Mouse (Mus musculus) lung, adult 2 months (tissue): Measurements from ENCODE around the gene Olfr374. TPM values are rescaled to one million over a fixed set of nuclear protein-coding genes. Genes with fewer than 3 reads are reported as not detected.

Source experiments
- DNase-seq: peaks from one replicate; pipeline ENCODE4 v3.0.0; 2022
- H3K4me1 ChIP-seq: fragments of 200-500 bp; 2 replicates; pipeline ENCODE4 v1.6.1; 2011; ENCODE audit warnings: low read length; ENCODE audit not compliant: control insufficient read depth, insufficient read depth
- H3K4me3 ChIP-seq: fragments of 200-500 bp; replicated peaks from 2 replicates; pipeline ENCODE3; 2011; ENCODE audit warnings: low read depth, mild to moderate bottlenecking, control low read depth, low read length; ENCODE audit errors: extremely low read depth
- CTCF ChIP-seq: fragments of 200-500 bp; IDR thresholded peaks from 2 replicates; pipeline ENCODE4 v1.5.1; 2011; ENCODE audit warnings: mild to moderate bottlenecking, low read length, control low read depth; ENCODE audit not compliant: insufficient read depth
- POLR2A ChIP-seq: fragments of 200-500 bp; IDR thresholded peaks from 2 replicates; pipeline ENCODE4 v1.6.1; 2011; ENCODE audit warnings: low read depth, mild to moderate bottlenecking, control low read depth, low read length, borderline replicate concordance; ENCODE audit errors: extremely low read depth
- WGBS: fragments of 180-500 bp; shearing (Covaris S2); methylation state at CpG from one replicate; pipeline ENCODE4 v1.1.7; 2018; 5-methylcytosine and 5-hydroxymethylcytosine counted together
- polyA plus RNA-seq: library from polyadenylated mRNA; depleted of rRNA; stranded (reverse); fragments of >200 nt; gene quantifications from 2 replicates; pipeline ENCODE4 v1.2.3, GENCODE M21; 2012

The Olfr374 gene
- polyA plus RNA-seq, 1 experiment: not detected

DNA sequence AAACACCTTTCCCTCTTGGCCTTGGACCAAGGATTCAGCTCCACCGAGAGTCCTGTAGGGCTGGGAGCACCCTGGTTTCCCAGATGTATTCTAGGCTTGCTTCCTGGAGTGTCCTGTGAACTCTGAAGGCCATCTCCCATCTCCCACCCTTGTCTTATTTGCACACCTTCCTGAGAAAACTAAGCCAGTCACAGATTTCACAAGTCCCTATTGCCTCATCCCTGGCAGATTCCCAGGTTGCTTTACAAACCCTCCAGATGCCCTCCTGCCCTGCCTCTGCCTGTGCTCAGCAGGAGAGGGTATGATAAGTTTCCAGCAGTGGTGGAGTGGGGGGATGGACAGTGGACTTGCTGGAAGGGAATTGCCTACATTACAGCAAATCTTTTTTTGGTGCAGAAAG lies 39.2 kb downstream of the Olfr374 start:
- DNase-seq: peak; percentile 63
- H3K4me3 ChIP-seq: no peak overlapping the region
- WGBS: 26% methylated on average over 1 of the region's 1 CpGs
- TF ChIP-seq POLR2A (no peak), CTCF (no peak)
- peaks cover 9% of the 10 kb centered on the region for H3K4me1 ChIP-seq

DNA sequence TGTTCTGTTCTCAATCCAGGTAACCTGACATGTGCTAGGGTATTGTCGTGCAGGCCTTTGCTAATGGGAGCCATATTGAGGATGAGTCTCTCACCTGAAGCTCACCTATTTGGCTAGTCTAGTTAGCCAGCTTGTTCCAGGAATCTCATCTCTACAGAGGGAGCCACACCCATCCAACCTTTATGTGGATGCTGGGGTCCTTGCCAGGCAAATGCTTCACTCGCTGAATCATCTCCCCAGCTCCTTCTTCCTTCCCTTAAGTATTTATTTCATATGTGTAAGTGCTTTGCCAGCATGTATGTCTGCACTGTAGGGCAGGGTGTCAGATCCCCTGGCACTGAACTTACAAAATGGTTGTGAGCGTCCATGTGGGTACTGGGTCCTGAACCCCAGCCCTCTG lies 39.7 kb downstream of the Olfr374 start:
- TF ChIP-seq POLR2A (no peak), CTCF (no peak)
- no peak overlapping the region for H3K4me3 ChIP-seq
- peaks cover 9% of the 10 kb centered on the region for H3K4me1 ChIP-seq
- no peak for DNase-seq
- 66% methylated on average over 3 of the region's 3 CpGs for WGBS

DNA sequence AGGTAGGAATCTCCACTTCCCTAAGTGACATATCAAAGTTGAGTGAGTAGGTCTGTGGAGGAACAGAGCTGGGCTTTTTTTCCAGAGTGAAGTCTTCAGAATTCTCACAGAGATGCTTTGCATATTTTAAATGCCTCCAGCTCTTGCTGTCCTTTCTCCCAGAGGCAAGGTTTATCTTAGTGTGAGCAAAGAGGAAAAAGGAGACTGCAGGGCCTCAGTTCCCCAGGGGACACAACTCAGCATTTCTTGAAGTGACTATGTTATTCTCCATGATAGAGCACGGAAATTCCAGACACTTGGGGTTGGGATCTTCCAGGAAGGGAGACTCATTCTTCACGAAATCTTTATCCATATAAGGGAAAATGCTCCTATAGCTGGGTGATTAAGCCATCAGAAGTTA lies 40.4 kb downstream of the Olfr374 start:
- DNase-seq: no peak
- Histone ChIP-seq H3K4me1 (peaks cover 7% of the 10 kb centered on the region), H3K4me3 (no peak overlapping the region)
- 65% methylated on average over 2 of the region's 2 CpGs for WGBS
- no peak for TF ChIP-seq POLR2A
- TF ChIP-seq CTCF: no peak

DNA sequence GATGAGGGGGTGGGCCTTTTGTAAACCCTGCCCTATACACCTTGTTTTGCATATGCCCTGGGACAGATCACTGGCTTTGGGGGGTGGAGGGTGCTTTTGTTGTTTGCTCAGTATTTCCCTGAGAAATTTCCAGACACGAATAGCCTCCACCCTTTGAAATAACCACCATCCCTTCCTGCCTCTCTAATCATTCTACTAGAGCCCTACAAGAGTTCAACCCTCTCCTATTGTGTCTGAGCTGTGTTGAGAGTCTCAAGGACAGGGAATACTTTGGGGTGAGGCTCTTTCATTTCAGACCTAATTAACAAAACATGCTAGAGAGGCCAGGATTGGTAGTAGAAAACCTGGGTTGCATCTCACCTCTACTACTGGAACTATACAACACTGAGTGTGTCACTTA lies 42.2 kb downstream of the Olfr374 start:
- WGBS: 33% methylated on average over 1 of the region's 1 CpGs
- DNase-seq: no peak
- TF ChIP-seq POLR2A (no peak), CTCF (no peak)
- Histone ChIP-seq H3K4me3 (no peak overlapping the region), H3K4me1 (peaks cover 7% of the 10 kb centered on the region)

DNA sequence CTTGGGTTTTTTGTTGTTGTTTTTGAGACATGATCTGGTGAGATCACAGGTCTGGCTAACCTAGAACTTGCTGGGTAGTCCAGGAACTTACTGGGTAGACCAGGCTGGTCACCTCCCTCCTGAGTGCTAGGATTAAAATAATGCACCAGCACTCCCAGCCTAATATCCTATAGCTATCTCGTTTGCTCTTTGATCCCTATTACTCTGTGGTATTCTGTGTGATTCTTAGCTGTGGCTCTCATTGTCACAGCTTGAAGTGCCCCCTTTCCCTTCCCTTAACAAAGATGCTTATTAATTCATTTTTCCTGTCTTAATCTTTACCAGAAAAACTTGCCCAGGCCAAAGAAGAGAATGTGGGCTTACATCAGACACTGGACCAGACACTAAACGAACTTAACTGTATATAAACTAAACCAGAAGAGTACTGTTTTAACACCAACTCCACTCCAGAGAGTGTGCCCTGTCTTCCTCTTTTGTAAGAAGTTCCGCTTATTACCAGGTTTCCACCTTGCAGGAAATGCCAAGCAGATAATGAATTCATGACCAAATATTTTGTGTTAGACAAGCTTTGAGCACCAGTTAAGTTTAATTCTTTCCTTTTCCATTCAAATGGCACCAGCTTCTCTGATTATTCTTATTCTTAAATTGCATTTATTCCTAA lies 44.7 kb downstream of the Olfr374 start:
- TF ChIP-seq POLR2A: no peak
- no peak for TF ChIP-seq CTCF
- 68% methylated on average over 3 of the region's 3 CpGs for WGBS
- Histone ChIP-seq H3K4me3 (no peak overlapping the region), H3K4me1 (0 out of 2 replicates have a peak, but pooled peaks cover under 1% of the 10 kb centered on the region)
- DNase-seq: no peak

DNA sequence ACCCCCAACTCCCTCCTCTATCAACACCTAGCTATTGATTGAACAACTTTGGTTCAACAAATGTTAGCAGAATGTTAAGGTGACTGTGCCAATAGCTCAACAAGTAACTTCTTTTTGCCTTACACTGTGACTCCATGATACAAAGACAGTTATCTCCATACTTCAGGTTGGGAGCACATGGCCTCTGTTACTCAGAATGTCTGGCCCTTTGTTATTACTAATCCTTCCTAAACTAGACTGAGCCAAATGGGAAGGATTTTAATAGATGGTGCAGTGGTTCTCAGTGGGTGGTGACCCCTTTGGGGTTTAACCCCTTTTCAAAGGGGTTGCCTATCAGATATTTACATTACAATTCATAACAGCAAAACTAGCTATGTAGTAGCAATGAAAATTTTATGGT lies 46.5 kb downstream of the Olfr374 start:
- no peak for DNase-seq
- TF ChIP-seq CTCF (no peak), POLR2A (no peak)
- no peak overlapping the region for H3K4me3 ChIP-seq
- H3K4me1 ChIP-seq: no peaks in the 10 kb centered on the region

DNA sequence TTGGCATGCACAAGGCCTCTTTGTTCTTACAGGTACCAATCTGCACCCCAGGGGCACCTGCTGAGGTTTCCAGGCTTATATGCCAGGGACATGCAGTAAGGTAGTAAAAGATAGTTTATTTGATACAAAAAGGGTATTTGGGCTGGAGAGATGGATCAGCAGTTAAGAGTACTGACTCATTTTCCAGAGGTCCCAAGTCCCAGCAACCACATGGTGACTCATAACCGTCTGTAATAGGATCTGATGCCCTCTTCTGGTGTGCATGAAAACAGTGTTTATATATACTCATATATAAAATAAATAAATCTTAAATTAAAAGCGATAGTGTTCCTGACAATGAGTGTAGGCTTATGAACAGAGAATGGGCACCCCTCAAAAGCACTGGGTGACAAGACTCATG lies 51.3 kb downstream of the Olfr374 start:
- Histone ChIP-seq H3K4me1 (peaks cover 11% of the 10 kb centered on the region), H3K4me3 (no peak overlapping the region)
- TF ChIP-seq CTCF: no peak
- TF ChIP-seq POLR2A: no peak
- 64% methylated on average over 2 of the region's 2 CpGs for WGBS
- DNase-seq: no peak

DNA sequence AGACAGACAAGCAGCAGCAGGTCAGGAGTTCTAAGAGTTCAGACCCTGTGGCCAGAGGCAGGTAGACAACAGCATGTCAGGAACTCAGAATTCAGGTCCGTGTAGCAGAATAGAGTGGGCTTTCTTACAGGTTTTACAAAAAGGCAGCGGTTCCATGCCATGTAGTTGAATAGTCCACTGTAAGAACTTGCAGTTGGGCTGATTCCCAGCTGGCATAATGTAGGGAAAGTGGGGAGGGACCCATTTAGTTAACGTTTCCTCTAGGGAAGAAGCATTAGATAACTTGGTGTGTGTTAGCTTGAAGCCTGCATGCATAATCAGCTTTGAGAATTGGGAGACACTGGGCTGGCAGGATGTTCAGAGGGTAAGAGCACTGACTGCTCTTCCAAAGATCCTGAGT lies 51.9 kb downstream of the Olfr374 start:
- WGBS: 62% methylated on average over 3 of the region's 3 CpGs
- Histone ChIP-seq H3K4me3 (no peak overlapping the region), H3K4me1 (peaks cover 11% of the 10 kb centered on the region)
- no peak for DNase-seq
- TF ChIP-seq POLR2A (no peak), CTCF (no peak)

DNA sequence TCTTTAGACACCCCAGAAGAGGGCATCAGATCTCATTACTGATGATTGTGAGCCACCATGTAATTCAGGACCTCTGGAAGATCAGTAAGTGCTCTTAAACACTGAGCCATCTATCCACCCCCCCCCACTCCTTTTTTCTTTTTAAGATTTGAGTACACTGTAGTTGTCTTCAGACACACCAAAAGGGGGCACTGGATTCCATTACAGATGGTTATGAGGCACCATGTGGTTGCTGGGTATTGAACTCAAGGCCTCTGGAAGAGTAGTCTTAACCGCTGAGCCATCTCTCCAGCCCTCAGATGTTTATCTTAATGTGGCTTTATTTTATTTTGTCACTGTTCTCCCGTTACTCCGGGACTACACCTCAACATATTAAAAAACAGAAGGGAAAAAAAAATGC lies 53.2 kb downstream of the Olfr374 start:
- peak overlapping the region; percentile 80 for H3K4me3 ChIP-seq
- peaks cover 11% of the 10 kb centered on the region for H3K4me1 ChIP-seq
- WGBS: 51% methylated on average over 3 of the region's 3 CpGs
- TF ChIP-seq CTCF (no peak), POLR2A (no peak)
- no peak for DNase-seq
